Mouse (Mus musculus) heart, postnatal 0 days (tissue): ENCODE data around the gene Epn1.

Experiments used
- CTCF ChIP-seq: IDR thresholded peaks from 2 replicates; pipeline ENCODE4 v1.5.1; 2016; ENCODE audit warnings: antibody characterized with exemption, control low read depth, low read depth
- EP300 ChIP-seq: IDR thresholded peaks from 2 replicates; pipeline ENCODE4 v1.6.1; 2016; ENCODE audit warnings: antibody characterized with exemption, low read depth

GRCm38 (mm10) chr7:5076931-5077330, 3.1 kb upstream of the Epn1 start:
- no peak for TF ChIP-seq CTCF
- TF ChIP-seq EP300 = no peak
